Mouse (Mus musculus) midbrain, postnatal 0 days (tissue): ENCODE results near the gene Cebpz. TPM values are rescaled to one million over a fixed set of nuclear protein-coding genes. Genes with fewer than 3 reads are reported as not detected.

Source experiments
- ATAC-seq: fragments of 200-750 bp; cut with Nextera tagmentation; 2 replicates; pipeline ENCODE4 v1.8.0; 2017; ENCODE audit warnings: moderate number of reproducible peaks, mild to moderate bottlenecking, moderate TSS enrichment, moderate library complexity; ENCODE audit not compliant: low FRiP score
- DNase-seq: peaks from one replicate; pipeline ENCODE4 v3.0.0-alpha.2; 2015; ENCODE audit warnings: low spot score
- H3K27ac ChIP-seq: fragments of 300-500 bp; sonication (generic); 2 replicates; pipeline ENCODE4 v1.5.1; 2014; ENCODE audit warnings: low read depth, mild to moderate bottlenecking, low read length, mixed read lengths
- H3K27me3 ChIP-seq: fragments of 300-500 bp; sonication (generic); 2 replicates; pipeline ENCODE4 v1.6.1; 2014; ENCODE audit warnings: low read length, control low read depth, mixed read lengths; ENCODE audit not compliant: insufficient read depth
- H3K36me3 ChIP-seq: fragments of 300-500 bp; sonication (generic); 2 replicates; pipeline ENCODE4 v1.6.1; 2014; ENCODE audit warnings: low read length, control low read depth, mixed read lengths; ENCODE audit not compliant: insufficient read depth
- H3K4me1 ChIP-seq: fragments of 300-500 bp; sonication (generic); 2 replicates; pipeline ENCODE4 v1.6.1; 2014; ENCODE audit warnings: mild to moderate bottlenecking, control low read depth, antibody characterized with exemption, low read length, mixed read lengths; ENCODE audit not compliant: insufficient read depth
- H3K4me2 ChIP-seq: fragments of 300-500 bp; sonication (generic); 2 replicates; pipeline ENCODE4 v1.6.1; 2014; ENCODE audit warnings: low read depth, mild to moderate bottlenecking, low read length, mixed read lengths; ENCODE audit not compliant: poor library complexity, severe bottlenecking
- H3K4me3 ChIP-seq: fragments of 300-500 bp; sonication (generic); 2 replicates; pipeline ENCODE4 v1.5.1; 2014; ENCODE audit warnings: low read depth, mild to moderate bottlenecking, low read length, moderate library complexity
- H3K9ac ChIP-seq: fragments of 300-500 bp; sonication (generic); replicated peaks from 2 replicates; pipeline ENCODE4 v1.6.1; 2014; ENCODE audit warnings: mild to moderate bottlenecking, low read length, moderate library complexity, mixed read lengths; ENCODE audit not compliant: poor library complexity, severe bottlenecking
- H3K9me3 ChIP-seq: fragments of 300-500 bp; sonication (generic); 2 replicates; pipeline ENCODE4 v1.6.1; 2016; ENCODE audit warnings: low read length, control low read depth
- CTCF ChIP-seq: IDR thresholded peaks from 2 replicates; pipeline ENCODE4 v1.5.1; 2016; ENCODE audit warnings: antibody characterized with exemption, mild to moderate bottlenecking
- WGBS: fragments of 180-500 bp; shearing (Covaris S2); extraction: QIAGEN DNeasy Blood & Tissue Kit; methylation state at CpG from one replicate; pipeline ENCODE4 v1.1.7; 2014; 5-methylcytosine and 5-hydroxymethylcytosine counted together
- polyA plus RNA-seq: library from polyadenylated mRNA; unstranded; fragments of >200 nt; fragmentation: Nextera tagmentation; extraction: Ambion mirVana; gene quantifications from 2 replicates; pipeline ENCODE4 v1.2.1, GENCODE M21; 2015
- total RNA-seq: library from RNA; depleted of rRNA; stranded (reverse); fragments of >200 nt; gene quantifications from 2 replicates; pipeline ENCODE4 v1.2.3, GENCODE M21; 2014

The Cebpz gene
- total and polyA plus RNA-seq, 2 experiments from 2014 or later, result 18.4 to 46.2 TPM

- Histone ChIP-seq H3K27me3 (no peaks in the 10 kb centered on the region), H3K4me3 (no peak overlapping the region), H3K27ac (no peak overlapping the region), H3K9ac (no peak overlapping the region), H3K36me3 (peaks cover 35% of the 10 kb centered on the region), H3K4me1 (0 out of 2 replicates have a peak, but pooled peaks cover 3% of the 10 kb centered on the region), H3K4me2 (no peak overlapping the region), H3K9me3 (no peaks in the 10 kb centered on the region)
- DNase-seq (no peak), ATAC-seq (no peak)
- TF ChIP-seq CTCF, result no peak
- WGBS, result 89% methylated on average over 4 of the region's 4 CpGs
These were observed 2.1 kb upstream of the Cebpz start for GRCm38 (mm10) chr17:78938927-78939326.

- TF ChIP-seq CTCF, result no peak
- H3K4me3 ChIP-seq, result peak overlapping the region; percentile 77
- peak overlapping the region; percentile 68 for H3K27ac ChIP-seq
- 0 out of 2 replicates have a peak, but pooled peaks cover 3% of the 10 kb centered on the region for H3K4me1 ChIP-seq
- peak; percentile 31 for ATAC-seq
- WGBS, result 8% methylated on average over 26 of the region's 26 CpGs
- peak overlapping the region; percentile 79 for H3K9ac ChIP-seq
- H3K36me3 ChIP-seq, result peaks cover 25% of the 10 kb centered on the region
- no peaks in the 10 kb centered on the region for H3K9me3 ChIP-seq
- DNase-seq, result no peak
- peak overlapping the region; percentile 66 for H3K4me2 ChIP-seq
- no peaks in the 10 kb centered on the region for H3K27me3 ChIP-seq
These were observed 475 bp upstream of the Cebpz start for GRCm38 (mm10) chr17:78937229-78937853.

GRCm38 (mm10) chr17:78935857-78936256 lies 1.0 kb downstream of the Cebpz start:
- no peak for ATAC-seq
- H3K4me1 ChIP-seq, result 0 out of 2 replicates have a peak, but pooled peaks cover 3% of the 10 kb centered on the region
- H3K27me3 ChIP-seq, result no peaks in the 10 kb centered on the region
- H3K4me3 ChIP-seq, result peak overlapping the region; percentile 77
- DNase-seq, result no peak
- H3K9me3 ChIP-seq, result no peaks in the 10 kb centered on the region
- no peak for TF ChIP-seq CTCF
- H3K27ac ChIP-seq, result no peak overlapping the region
- peaks cover 30% of the 10 kb centered on the region for H3K36me3 ChIP-seq
- peak overlapping the region; percentile 79; the same call in 1 of the 2 replicates for H3K9ac ChIP-seq
- 81% methylated on average over 2 of the region's 2 CpGs for WGBS
- peak overlapping the region; percentile 66 for H3K4me2 ChIP-seq

- no peak for DNase-seq
- 0 out of 2 replicates have a peak, but pooled peaks cover 6% of the 10 kb centered on the region for H3K4me1 ChIP-seq
- peaks cover 23% of the 10 kb centered on the region for H3K36me3 ChIP-seq
- no peak for ATAC-seq
- peak overlapping the region; percentile 78 for H3K4me2 ChIP-seq
- peak overlapping the region; percentile 71; the same call in 1 of the 2 replicates for H3K4me3 ChIP-seq
- peak overlapping the region; percentile 46 for H3K9ac ChIP-seq
- TF ChIP-seq CTCF, result no peak
- H3K27ac ChIP-seq, result no peak overlapping the region
- H3K27me3 ChIP-seq, result no peaks in the 10 kb centered on the region
- H3K9me3 ChIP-seq, result no peaks in the 10 kb centered on the region
- 36% methylated on average over 6 of the region's 6 CpGs for WGBS
These were observed 19.2 kb downstream of the Cebpz start for GRCm38 (mm10) chr17:78917696-78918095.

DNA sequence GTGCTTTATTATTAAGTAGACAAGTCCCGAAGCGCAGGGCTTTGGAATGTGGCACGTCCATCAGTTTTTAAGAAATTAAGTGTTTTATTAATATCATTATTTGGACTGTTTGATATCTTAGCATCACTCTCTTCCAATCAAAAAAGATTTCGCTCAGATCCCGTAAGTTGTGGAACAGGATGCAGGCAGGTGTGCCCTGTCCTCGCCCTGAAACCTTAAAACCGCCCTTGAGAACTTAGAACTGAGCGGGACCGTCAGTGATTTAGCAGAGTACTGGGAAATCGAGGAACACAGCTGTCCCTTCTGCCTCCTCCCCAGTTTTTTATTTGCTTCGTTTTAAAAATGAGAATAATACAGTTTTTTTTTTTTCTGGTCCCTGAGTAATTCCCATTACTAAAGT lies 20.0 kb downstream of the Cebpz start:
- peaks cover 18% of the 10 kb centered on the region for H3K36me3 ChIP-seq
- H3K9ac ChIP-seq, result peak overlapping the region; percentile 80
- H3K4me1 ChIP-seq, result 0 out of 2 replicates have a peak, but pooled peaks cover 6% of the 10 kb centered on the region
- ATAC-seq (peak; percentile 7; the same call in 1 of the 2 replicates), DNase-seq (no peak)
- peak overlapping the region; percentile 78 for H3K4me2 ChIP-seq
- no peak for TF ChIP-seq CTCF
- H3K27me3 ChIP-seq, result no peaks in the 10 kb centered on the region
- peak overlapping the region; percentile 71 for H3K4me3 ChIP-seq
- peak overlapping the region; percentile 72 for H3K27ac ChIP-seq
- WGBS, result 4% methylated on average over 11 of the region's 11 CpGs
- no peaks in the 10 kb centered on the region for H3K9me3 ChIP-seq

DNA sequence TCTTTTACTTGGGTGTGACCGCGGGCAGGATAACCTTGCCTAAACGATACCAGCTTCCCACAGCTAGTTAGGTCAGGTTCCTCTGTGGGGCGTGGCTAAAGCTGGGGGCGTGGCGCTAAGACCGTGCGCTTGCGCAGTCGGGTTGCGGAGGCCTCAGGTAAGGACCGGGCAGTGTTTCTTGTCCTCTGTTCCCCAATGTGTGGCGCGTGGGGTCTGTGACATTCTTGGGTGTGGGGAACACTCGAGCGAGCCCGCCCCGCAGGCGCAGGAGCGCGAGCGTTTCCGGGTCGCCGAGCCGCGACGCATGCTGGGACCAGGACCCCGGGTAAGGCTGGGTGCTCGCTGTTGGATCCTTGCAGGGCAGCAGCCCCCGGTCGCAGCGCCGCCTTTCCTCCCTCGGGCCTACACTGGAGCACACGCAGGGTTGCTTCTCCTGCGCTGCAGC lies 20.5 kb downstream of the Cebpz start, which contains the start of gene Cebpzos:
Gene Cebpzos (plus strand): TSS at position 132 of the 445 bp plus-strand sequence.
- ATAC-seq (peak; percentile 95), DNase-seq (peak; percentile 93)
- no peak for TF ChIP-seq CTCF
- peak within 1 kb of the TSS; percentile 78 for H3K4me2 ChIP-seq
- H3K27me3 ChIP-seq, result no peaks in the 10 kb centered on the region
- peak within 1 kb of the TSS; percentile 71 for H3K4me3 ChIP-seq
- H3K9ac ChIP-seq, result peak within 1 kb of the TSS; percentile 80
- peaks cover 13% of the 10 kb centered on the region for H3K36me3 ChIP-seq
- H3K27ac ChIP-seq, result peak within 1 kb of the TSS; percentile 72
- no peaks in the 10 kb centered on the region for H3K9me3 ChIP-seq
- WGBS, result 1% methylated on average over 37 of the region's 37 CpGs
- 0 out of 2 replicates have a peak, but pooled peaks cover 6% of the 10 kb centered on the region for H3K4me1 ChIP-seq
